Mouse (Mus musculus) right cerebral cortex, postnatal 14 days (tissue): ENCODE results near the gene Fam169b.
A peak's percentile ranks its signal among the peaks of the same experiment; 100 is the strongest.

ENCODE experiments used
- DNase-seq: peaks from one replicate; pipeline ENCODE4 v3.0.0; 2022

Gene Fam169b

DNA sequence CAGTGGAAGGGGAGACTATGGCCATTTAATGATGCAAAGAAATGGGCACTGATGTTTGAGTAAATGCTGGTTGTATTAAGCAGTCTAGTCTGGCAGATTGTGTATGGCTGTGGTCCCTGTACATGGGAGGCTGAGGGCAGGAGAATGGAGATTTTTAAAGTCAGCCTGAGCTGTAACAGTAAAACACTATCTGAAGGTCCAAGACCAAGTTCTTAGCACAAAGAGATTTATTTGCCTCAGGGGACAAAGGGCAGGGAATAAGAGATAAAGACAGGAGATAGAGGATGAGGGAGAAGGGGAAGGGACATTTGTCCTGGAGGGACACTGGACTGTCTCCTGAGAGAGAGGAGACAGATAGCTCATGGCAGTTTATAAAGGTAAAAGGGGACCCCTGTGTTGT is at the start of gene Fam169b:
Fam169b (plus strand) TSS at position 325 of the 400 bp plus-strand sequence.
- no peak for DNase-seq

DNA sequence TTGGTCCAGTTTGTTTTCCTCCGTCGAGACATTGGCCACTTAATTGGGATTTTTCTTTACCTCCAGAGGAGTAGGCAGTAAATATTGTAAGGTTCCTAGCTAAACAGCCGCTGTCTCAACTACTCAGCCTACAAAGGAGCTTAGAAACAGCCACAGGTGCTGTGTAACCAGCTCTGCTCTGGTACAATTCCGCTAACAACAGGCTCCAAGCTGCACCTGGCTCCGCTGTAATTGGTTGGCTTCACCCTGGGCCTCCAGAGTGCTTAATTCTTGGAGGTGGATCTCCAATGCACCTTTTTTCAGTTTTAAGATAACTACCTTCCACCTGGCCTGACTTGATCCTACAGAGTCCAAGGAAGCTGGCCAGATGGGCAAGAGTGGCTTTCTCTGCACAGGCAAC is 49.6 kb upstream of the Fam169b start:
- DNase-seq, result no peak

DNA sequence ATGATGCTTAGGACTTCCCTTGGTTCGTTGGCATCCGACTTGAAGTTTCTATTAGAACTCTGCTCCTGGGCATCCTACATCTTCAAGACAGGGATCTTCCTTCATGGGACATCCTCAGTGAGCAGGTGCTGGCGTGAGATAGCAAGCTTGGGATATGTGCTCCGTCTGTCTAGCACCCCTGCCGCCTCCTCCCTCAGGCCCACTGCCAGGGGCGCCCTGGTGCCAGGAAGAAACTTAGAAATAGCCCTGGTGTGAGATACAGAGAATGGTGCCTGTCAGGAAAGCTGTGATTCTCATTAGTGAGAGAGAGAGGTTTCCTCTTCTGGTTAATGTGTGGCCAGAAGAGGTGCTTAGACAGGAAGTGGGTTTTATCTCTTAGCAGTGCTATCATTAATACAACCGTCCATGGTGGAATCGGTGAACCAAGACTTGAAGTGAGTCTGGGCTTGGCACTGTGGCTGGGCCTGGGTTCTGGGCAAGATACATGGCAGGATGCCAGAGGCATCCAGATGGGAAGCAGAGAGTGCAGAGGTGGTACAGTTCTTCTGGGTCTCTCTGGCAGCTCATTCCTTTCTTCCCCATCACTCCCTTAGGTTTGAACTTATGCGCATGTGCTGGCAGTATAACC is 48.1 kb upstream of the Fam169b start:
- no peak for DNase-seq

DNA sequence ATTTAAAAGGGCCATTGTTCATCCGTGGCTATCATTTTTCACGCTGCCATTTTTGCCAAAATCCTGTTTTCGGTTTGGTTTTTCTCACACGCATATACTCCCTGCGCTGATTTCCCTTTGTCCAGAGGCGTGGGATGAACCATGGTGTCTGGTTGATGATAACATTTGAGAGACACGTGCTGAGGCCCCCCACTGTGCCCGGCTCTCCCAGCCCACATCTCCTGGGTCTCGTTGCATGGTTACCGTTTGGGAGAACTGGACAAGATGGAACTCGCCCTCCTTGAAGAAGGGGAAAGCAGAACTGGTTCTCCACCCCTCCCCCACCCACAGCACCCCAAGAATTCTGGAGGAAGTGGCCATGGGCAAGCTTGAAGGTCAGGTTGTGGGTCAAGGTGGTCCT is 46.6 kb upstream of the Fam169b start:
- DNase-seq, result no peak

DNA sequence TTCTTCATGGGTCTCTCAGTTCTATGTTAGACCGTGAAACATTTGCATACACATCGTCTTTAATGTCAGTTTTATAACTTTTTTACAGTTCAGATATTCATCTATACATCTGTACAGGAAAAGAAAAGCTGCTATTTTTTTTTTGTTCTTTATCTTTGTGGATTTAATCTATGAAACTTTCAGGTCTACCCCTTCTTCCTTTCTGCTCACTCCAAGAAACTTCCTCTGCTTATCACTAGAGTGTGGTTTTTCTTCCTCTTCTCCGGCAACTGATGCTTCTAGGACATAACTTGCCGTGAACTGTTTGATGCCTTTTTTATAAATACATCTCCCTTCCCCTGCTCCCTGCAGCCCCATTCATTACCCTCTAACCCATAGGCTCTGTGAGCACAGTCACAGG is 46.0 kb upstream of the Fam169b start:
- DNase-seq, result no peak

DNA sequence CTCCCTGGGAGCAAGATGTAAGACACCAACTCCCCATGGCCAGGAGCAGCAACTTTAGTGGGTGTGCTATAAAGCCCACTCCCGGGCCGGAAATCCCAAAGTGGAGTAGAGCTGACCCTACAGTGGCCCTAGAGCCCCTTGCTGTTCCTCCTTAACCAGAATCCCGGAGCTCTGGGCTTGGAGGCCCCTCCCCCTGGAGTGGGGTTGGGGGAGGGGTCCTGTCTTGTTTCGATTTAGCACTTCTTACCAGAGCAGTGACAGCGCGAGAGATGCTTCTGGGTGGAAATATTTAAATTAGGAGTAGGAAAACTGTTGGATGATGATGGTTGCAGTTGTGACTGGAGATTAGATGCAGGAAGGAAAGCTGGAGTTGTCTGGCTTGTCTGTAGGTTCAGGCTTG is 45.1 kb upstream of the Fam169b start:
- no peak for DNase-seq

DNA sequence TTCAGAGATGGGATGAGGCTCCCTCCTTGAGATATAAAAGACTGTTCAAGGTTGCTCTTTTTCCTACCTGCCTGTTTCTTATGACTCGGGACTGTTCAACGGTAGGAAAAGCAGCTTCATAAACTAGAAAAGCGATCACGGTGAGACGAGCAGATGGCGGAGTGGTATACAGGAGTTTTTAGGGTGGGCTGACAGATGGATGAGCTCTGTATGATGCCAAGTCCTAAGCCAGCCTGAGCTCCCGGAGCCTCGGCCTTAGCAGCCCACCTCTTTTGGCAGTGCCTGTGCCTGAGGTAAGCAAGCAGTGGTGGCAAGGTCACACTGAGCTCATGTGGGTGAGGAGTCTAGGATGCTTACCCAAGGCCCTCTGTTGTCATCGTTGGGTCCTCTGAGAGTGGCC is 42.8 kb upstream of the Fam169b start:
- DNase-seq, result no peak

DNA sequence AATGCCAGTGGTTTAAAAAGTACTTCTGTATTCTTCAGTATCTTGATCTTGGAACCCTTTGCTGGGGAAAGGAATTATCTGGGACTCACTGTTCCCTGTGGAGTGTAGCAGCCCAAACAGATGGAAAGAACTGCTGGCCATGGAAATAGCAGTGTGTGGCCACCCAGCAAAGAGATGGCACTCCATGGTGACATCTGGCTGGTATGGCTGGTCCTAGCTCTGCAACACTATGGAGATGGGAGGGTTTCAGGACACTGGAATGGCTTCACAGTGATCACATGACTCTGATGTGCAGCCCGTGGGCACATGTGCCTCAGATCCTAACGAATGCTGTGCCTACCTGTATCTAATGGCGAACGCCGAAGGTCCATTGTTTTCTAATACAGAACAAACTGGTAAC is 41.1 kb upstream of the Fam169b start:
- no peak for DNase-seq

DNA sequence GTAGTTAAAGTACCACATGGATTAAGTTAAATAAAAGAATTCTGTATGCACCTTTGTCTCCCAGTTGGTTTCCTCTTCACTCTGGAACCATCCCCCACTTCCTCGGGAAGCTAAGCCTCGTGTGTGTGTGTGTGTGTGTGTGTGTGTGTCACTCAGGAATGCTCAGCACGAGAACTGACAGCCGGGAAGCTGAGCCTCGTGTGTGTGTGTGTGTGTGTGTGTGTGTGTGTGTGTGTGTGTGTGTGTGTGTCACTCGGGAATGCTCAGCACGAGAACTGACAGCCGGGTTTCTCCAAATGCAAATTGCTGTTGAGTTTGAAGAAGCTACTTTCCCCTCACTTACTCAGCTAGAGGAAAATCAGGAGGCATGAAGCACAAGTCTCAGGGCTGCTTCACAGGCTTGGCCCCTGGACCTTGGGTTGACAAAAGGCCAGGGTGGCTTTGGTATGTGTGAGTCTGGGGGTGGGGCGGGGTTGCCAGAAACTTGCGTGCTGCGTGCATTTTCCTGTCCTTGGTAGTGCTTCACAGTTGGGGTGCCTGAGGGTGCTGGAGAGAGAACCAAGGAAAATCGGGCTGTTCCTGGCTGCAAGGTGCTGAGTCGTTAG is 39.9 kb upstream of the Fam169b start:
- no peak for DNase-seq

DNA sequence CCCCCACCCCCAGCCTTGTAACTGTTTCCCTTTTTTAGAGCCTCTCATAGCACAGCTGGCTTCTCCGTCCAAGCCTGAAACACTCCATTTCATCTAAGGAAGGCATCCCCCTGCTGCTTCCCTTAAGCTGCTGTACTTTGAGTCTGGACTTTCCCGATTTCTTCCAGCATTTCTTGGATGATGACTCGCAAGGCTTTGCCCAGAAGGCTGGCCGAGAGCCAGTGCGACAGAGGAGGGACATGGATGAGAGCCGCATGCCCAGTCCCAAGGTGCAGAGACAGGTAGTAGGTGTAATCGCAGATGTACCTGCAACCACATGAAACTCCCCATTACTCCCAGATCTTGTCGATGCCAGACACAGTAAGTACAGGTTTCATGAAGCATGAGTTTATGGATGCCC is 36.8 kb upstream of the Fam169b start:
- DNase-seq, result no peak

DNA sequence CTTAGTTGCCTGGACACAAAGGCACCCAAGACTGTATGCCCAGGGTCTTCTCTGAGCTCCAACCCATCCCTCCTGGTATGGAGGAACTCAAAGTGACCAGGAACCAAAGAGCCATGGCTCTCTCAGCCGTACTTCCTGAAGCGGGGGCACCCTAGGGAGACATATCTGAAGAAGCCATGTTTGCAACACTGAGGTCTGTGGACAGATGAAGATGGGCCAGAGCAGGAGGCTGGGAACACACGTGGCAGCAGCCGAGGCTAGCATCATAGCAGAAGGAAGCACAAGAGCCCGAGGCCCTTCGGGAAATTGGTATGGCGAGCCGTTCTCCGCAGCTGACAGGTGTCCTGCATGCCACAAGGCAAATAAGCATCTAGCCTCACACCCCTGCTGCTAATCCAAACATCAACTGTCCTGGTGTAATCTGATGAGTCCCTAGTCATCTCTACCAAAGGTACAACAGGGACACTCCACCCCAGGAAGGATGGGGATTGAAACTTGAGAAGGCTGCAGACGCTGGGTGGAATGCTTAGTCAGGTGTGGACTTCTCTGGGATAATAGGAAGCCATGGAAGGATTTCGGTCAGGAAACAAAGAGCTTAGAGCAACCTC is 34.3 kb upstream of the Fam169b start:
- no peak for DNase-seq

DNA sequence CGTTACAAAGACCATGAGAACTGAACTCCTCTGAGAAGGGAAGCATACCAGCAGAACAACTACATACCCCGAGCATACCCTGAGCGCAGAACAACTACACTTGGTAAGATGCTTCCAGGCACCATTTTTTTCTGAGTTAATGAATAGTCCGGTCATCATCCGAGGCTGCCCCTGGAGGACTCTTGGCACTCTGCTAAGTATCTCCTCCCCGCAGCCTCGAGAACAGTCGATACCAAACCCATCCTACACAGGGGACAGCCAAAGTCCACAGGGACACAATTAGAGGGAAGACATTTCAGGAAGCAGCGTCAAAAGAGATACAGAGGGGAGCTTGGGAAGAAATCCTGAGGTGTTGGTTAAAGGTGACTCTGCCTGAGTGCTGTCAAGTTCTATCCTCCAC is 32.4 kb upstream of the Fam169b start:
- DNase-seq, result no peak

DNA sequence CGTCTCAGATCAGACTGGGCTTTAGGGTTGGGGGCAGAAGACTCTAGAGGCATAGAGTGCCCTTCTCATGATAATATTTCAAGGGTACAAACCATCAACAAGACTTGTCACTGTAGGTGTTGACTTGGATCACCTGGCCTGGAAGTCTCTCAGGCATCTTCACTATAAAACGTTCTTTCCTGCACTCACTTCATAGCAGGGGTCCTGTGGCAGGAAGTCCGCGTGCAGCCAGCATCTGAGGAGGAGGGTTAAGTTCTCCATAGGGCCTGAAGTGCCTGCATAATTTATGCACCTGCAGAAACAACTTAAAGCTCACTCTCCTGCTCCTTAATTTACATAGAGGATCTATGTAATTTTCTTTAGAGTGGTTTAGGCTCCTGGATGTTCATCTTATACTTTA is 28.0 kb upstream of the Fam169b start:
- DNase-seq, result no peak

DNA sequence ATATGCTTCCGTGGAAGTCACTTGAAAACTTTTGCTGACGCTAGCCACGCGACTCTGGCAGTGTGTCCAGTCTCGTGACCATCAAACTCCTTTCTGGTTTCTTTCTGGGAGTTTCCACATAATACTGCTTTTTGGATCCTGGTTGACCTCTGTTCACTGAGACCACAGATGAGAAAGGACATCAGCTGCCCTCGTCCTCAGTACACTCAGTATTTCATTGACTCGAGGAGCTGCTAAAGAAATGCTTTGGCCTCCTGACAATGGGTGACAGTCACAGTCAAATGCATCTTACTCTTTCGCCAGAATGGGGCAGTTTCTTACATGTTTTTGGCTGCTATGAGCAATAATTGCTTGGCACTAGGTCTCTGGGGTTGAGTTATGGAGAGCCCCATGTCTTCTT is 27.4 kb upstream of the Fam169b start:
- DNase-seq, result no peak

DNA sequence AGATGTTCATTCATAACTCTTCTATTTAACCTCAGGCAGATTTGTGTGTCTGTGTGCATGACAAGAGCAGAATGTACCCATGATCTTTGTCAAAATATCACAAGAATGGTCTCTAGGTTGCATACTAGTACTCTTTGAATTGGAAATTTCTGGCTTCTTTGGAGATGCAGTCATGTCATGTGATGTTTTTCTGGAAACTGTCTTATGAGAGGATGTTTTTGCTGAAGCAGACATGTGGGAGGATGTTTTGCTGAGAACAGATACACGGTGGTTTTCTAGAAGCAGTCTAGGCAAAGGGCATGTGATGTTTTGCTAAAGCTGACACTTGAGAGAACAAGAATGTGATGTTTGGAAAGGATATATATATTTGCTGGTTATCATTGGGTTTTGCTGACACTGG is 23.2 kb upstream of the Fam169b start:
- no peak for DNase-seq

DNA sequence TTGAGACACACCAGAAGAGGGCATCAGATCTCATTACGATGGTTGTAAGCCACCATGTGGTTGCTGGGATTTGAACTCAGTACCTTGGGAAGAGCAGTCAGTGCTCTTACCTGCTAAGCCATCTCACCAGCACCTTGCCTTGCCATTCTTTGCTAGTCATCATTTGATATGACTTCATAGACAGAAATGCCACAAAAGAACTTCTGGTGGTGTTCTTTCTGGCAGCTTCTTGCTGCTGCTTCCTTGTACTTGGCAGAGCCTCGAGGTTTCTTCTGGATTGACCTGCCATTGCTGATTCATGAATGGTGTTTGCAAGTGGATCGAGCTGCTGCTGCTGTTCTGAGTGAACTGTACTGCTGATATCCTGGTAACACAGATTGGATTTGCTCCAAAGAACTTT is 22.7 kb upstream of the Fam169b start:
- DNase-seq, result no peak

DNA sequence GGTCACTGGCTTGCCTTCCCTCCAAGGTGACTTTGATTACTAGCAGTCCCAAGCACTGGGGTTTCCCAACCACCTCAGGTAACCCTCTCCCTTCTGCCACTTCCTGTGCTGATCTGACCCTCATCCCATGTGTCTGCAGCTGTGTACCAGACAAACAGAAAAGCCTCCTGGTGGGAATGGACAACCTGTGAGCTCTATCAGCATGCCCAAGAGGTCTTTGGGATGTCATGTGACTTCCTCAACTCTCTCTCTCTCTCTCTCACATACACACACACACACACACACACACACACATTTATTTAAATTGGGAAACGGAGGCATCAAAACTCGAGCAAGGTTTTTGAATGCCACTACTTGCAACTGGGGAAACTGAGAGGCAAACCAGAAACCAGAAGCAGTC is 15.9 kb upstream of the Fam169b start:
- no peak for DNase-seq

DNA sequence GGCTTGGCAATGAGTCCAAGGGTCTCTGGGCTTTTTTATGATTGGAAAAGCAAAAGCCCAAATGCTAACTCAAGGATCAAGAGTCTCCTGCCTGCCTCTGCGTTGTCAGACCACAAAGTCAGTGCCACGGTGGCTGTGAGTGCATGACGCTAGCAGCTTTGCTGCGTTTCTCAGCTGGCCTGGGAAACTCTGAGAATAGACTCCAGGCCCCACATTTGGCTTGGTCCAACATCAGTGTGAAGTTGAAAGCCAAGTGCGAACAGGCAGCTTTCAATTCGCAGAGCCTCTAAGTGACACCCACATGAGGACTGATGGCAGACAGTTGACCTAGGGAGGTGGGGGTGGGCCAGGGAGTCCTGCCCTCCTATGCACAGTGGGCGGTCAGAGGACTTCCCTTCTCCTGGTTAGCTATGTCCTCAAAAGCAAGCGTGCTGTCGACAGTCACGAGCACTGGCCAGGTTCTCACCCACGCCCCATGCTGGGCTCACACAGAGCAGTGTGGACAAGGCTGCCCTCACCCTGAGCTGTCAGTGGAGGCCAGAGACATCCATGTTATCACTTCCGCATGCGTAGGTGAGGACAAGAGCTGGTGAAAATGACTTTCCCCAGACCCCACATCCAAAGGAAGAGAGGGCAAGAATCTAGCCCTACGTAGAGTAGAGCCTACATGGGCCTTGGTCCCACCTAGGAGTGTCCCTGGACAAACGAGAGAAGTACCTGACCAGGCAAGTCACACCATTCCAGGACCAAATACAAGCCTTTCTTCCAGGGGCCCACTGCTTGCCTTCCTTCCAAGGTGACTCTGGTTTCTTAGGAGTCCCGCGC is 15.1 kb upstream of the Fam169b start:
- no peak for DNase-seq

DNA sequence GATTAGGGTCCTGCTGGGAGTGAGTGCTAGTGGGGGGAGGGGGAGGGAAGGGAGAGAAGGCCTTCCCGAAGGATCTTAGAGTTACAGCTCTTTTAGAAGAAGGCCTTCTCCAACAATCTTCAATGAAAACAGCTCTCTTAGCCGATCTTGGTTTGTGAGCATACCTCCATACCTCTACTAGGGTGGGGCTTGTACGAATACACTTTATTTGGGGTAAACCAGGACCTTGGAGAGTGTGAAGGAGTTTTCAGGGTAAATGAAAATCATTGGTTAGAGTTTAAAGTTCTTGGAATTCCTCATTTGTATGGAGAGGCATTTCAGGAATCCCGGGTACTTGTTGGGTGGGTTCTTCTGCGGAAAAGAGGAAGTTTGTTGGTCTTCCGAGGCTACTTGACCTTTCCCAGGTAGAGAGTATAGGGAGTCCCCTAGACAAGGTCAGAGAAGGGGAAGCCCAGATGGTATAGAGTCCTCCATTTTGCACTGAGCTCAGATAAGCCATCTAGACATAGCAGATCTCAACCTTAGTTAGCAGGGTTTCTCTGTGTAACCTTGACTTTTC is 14.0 kb upstream of the Fam169b start:
- no peak for DNase-seq

DNA sequence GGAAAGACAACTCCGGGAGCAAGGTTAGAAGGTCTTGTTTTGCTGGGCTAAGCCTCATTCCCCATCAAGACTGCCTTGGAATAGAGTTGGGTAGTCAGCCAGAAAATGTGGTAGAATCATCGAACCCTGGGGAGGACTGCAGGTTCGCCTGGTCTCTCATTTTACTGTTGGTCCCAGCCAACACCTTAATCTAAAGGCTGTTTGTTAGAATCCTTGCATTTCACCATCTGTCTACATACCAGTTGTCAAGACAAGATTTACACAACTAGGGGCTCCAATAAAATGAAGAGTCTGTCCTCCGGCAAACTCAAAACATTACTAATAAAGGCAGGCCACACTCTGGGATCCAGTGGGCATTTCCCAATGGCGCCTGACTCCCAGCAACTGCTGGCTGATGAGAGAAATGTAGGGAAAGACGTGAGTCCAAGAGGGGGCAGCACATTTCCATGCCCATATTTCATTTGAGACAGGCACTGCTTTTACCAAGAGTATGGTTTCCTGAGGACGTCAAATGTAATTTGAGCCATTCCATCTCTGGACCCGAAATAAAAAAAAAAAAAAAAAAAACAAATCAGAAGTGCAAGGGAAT is 10.9 kb upstream of the Fam169b start:
- no peak for DNase-seq

DNA sequence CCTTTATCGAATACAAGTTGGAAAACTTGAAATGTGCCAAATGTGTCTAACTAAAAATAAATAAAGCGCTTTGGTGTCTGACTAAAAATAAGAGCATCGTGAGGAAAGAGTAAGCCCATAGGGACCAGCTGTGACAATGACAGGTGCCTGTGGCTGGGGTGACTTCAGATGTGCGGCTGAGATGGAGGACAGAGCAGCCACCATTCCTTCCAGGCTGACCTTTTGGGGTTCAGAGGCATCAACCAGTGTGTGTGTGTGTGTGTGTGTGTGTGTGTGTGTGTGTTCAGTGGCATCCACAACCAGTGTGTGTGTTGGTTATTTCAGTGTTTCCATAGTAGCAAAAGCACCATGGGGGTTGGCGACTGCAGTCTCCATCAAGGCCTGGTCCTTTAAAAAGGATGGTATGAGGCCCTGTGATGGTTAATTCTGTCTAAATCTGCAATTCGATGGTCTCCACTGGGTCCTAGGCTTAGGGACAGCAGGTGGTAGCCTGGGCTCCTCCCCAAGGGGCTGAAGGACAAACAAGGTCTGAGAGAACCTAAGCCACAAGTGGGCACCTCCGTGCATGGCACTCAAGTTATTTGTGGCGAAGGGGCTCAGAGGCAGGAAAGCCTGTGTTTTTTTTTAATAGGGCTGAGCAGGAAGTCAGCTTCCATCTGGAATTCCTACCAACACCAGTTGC is 10.2 kb upstream of the Fam169b start:
- DNase-seq, result no peak

DNA sequence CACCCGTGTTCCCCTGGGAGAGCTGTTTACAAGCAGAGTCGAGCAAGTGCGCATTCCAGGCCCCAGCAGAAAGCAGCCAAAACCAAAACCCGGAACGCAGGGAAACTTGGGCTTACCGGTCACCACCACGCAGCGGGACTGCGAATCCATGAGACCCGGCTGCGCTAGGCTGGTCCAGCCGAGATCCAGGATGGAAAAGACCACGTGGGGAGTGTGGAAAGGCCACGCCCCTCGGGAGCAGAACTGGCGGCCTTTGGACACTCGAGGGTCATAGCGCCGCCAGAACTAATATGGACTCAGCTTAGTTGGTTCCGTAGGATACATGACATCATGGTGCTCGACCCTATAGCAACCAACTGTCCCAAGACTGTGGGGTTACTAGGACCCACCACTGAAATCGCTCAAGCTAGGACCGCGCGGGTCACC is 9.6 kb upstream of the Fam169b start, which contains the start of gene Pgpep1l:
Pgpep1l (minus strand) TSS at position 206 of the 426 bp plus-strand sequence.
- DNase-seq, result peak; percentile 18
